Mouse (Mus musculus): Measurements from ENCODE around the gene Myrfl.

- TF ChIP-seq GATA1 (IDR thresholded peaks at IDR 0.05; ENCODE audit: borderline replicate concordance, low read length) (no peak), TAL1 (conservative IDR thresholded peaks at IDR 0.05; ENCODE audit: low read depth, low read length) (no peak), CTCF (IDR thresholded peaks at IDR 0.05; ENCODE audit: low read depth, low read length) (no peak), POLR2AphosphoS5 (IDR thresholded peaks at IDR 0.05; ENCODE audit: insufficient replicate concordance, low read depth, low read length) (no peak), GATA2 (IDR thresholded peaks at IDR 0.05; ENCODE audit: borderline replicate concordance, low read depth, low read length) (no peak)
Measured at GRCm38 (mm10) chr10:116773846-116774750, 122.6 kb downstream of the Myrfl start.
